Mouse (Mus musculus): ENCODE data around the gene Ucma. TPM values are rescaled to one million over a fixed set of nuclear protein-coding genes. Genes with fewer than 3 reads are reported as not detected.
"Not testable (repeated sequence)": the region's sequence is repeated elsewhere in the genome, so short reads cannot be mapped to it uniquely, and the experiment has no call there.

Ucma gene
- 1 to 10 TPM; 2.2 to 5.2 (median 3.7) TPM for total RNA-seq (2022)

DNA sequence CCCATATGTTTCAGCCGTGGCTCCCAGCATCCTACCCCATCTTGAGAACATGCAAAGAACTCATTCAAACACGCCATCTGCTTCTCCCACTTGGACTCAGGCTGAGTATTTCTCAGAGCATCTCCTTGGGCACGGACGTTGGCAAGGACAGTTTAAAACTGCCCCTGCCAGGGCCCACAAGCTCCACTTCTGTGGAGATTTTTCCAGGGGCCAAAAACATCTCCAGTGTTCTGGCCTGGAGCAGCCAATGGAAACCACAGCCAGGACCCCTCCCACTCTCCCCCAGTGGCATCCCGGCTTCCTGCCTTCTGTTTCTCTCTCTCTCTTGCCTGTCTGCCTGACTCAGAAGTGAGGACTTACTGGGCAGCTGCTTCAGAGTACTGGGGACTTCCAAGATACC is at the start of gene Ucma:
Ucma (plus strand) TSS at position 316 of the 400 bp plus-strand sequence.
- peak; percentile 18 to 39 for DNase-seq (ENCODE audit: low spot score in 2 of 2)

DNA sequence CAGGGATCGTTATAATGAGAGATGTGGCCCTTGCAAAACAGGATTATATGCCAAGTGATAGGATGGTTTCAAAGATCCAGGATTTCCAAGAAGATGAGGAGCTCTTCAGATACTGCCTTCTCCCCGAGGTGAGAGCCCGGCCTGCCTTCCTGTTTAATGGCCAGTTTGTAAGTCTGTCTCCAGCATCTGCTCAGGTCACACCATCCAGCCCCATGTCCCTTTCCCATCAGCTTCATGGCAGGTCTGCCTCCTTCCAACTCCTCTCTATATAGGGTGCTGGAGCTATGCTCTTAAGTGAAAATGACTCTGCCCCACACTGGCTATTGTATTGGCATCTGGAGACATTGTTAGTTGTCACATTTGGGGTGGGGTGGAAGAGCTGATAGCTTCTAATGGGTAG is 48.5 kb upstream of the Ucma start:
- DNase-seq (ENCODE audit: low spot score in 2 of 2) = no peak

DNA sequence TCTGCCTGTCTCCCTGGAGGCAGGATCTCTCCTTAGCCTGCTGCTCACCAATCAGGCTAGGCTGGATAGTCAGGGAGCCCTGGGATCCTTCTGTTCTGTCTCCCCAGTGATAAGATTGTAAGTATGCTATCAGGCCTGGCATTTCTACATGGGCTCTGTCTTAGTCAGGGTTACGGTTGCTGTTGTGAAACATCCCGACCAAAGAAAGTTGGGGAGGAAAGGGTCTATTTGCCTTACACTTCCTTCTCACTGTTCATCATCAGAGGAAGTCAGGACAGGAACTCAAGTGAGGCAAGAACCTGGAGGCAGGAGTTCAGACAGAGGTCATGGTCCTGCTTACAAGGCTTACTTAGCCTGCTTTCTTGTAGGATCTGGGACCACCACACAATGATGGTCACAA is 46.7 kb upstream of the Ucma start:
- no peak for DNase-seq (ENCODE audit: low spot score in 2 of 2)

DNA sequence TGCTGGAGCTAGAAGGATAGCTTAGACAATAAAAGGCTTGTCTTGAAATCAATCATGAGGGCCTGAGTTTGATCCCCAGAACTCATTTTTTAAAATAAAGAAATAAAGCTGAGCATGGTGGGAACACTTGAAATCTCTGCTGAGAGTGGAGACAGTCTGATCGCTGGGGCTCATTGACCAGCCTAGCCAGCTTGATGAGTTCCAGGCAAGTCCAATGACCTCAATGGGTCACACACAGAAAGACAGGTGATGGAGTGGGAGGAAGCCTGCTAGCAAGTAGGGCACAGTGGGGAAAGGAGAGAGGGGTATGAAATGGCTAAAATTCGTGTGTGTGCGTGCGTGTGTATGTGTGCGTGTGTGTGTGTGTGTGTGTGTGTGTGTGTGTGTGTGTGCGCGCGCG is 41.4 kb upstream of the Ucma start:
- DNase-seq (ENCODE audit: low spot score in 2 of 2) = no peak

DNA sequence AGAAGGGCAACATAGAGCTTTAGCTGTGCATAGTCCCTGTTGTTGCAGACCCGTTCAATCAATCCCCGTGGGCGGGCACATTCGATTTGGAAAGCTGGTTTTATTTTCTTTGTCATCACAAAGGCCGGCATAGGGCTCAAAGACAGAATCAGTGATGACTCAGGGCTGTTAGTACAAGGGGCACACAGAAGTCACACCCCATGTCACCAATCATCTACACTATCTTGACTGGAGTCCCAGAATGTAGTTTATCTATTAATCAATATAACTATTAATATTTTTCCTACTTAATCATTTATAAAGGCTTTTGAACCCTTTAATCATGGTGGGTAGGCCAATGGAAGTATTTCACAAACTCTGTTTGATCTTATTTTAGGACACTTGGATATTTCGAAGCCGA is 38.0 kb upstream of the Ucma start:
- no peak for DNase-seq (ENCODE audit: low spot score in 2 of 2)

DNA sequence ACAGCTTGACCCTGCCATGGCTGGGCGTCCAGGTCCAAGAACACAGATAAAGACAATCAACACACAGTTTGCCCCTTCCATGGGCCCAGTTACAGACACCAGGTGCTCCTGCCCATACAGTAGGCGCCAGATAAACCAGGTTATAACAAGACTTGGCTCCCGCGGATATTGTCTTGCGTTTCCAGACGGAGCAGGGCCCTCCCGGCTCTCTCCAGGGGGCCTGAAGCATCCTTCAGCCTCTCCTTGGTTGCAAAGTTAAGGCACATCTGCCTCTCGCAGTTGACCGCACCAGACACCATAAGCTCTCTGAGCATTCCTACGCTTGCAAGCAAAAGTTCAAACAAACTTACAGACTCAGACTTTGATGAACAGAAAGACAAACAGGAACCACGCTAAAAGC is 35.1 kb upstream of the Ucma start:
- no peak for DNase-seq (ENCODE audit: low spot score in 2 of 2)

DNA sequence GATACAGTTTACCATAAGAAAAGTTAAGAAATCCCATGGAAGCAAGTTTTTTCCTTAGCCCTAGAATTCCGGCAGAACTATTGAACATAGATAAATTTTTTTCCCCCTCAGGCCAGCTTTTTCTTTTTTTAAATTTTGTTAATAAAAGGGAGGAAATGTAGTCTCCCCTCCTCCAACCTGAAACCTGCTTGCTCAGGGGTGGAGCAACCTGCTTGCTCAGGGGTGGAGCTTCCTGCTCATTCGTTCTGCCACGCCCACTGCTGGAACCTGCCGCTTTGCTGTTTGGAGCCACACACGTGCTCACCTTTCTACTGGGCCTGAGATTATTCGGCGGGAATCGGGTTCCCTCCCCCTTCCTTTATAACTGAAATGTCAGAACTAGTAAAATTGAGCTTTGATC is 26.2 kb upstream of the Ucma start:
- not testable (repeated sequence) for DNase-seq (ENCODE audit: low spot score in 2 of 2)

DNA sequence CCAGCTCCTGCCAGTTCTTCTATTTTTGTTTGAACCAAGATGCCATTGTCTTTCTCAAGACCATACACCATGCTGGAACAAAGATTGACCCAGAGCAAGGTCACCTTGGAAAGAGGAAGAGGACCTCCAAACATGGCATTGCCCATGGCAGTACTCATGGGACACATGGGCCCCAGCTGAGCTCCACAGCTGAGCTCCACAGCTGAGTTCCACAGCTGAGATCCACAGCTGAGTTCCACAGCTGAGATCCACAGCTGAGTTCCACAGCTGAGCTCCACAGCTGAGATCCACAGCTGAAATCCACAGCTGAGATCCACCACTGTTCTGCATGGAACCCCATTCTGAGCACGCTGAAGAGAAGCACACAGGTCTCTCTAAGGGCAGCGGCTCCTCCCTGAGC is 24.9 kb upstream of the Ucma start:
- DNase-seq (ENCODE audit: low spot score in 2 of 2) = no peak

DNA sequence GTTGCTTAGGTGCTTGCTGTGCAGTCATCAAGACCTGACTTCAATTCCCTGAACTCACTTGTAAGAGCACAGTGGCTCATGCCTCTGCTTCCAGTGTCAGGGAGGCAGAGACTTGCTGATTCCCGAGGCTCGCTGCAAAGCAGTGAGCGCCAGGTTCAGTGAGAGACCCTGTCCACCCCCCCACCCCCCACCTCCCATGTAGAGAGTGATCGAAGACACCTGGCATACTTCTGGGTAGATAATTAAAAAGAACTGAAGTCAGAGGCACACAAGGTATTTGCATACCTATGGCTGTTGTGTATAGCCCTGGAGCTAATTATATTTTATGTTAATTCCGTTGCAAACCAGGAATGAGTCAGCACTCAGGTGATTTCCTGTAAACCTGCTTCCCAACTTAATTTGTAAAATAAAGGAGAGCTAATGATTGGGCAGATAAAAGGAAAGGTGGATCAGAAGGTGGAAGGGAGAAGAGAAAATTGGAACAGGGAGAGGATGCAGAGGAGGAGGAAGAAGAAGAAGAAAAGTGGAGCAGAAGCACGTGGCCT is 21.6 kb upstream of the Ucma start:
- no peak for DNase-seq (ENCODE audit: low spot score in 2 of 2)

DNA sequence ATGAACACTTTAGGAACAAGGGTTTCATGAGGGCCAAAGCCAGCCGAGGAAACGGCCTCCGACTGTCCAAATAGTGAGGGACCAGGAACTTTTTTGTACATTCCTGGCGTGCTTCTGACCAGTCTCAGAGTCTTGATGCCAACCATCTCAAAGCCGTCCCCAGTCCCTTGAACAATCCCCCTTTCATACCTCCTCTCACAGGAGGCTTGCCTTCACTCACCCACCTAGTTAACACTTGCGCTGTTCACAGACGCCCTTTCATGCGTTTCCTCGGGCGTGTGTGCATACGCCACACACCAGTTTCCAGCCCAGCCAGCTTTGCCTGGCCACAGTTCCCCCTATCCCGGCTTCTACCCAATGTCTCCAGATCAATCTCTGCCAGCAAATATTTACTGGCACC is 17.9 kb upstream of the Ucma start:
- DNase-seq (ENCODE audit: low spot score in 2 of 2) = no peak

DNA sequence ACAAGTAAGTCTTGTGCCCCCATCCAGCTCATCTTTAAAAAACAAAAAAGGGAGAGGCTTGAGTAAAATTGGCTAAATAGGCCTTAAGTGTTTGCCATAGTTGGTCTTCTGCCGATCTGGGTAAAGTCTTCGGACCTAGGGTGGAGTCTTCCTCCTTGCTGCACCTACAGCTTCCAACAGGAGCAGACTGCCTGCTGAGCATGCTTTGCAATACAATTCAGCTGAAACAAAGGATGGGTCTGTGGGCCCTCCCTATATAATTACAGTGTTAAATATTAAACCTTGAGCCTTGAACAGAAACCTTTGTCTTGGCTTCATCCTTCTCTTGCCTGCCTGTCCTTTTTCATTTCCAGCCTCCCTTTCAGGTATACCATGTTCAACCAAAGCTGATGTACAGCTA is 8.1 kb upstream of the Ucma start:
- DNase-seq (ENCODE audit: low spot score in 2 of 2) = no peak

DNA sequence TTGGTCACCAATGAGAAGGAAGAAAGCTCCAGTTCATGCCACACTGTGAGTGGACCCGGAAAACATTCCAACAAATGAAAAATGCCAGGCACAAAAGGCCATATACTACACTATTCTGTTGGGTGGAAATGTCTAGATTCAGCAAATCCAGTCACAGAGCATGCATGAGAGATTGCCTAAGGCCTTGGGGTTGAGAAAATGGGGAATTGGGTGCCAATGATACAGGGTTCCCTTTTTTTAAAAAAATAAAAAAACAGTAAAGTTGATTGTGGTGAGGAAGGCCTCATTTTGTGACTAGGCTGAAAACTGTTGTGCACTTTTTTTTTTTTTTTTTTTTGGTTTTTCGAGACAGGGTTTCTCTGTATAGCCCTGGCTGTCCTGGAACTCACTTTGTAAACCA is 6.8 kb upstream of the Ucma start:
- no peak for DNase-seq (ENCODE audit: low spot score in 2 of 2)

DNA sequence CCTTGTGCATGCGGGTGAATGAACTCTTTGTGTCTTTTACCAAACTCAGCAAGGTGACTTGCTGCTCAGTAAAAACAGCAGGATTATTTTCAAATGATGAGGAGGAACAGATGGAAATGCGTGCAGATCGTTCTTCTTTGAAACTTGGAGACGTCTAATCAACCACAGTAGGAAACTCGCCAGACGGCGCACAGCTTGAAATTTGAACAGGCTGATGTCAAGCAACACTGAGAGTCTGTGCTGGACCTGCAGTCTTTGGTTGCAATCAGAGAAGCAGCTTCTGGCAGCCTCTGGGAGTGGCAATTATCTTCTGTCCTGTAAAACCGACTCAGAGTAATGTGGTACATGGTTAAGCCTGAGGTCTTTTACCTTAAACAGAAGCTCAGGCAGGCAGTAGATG is 2.2 kb downstream of the Ucma start:
- peak; percentile 44 to 58 for DNase-seq (ENCODE audit: low spot score in 2 of 2)

DNA sequence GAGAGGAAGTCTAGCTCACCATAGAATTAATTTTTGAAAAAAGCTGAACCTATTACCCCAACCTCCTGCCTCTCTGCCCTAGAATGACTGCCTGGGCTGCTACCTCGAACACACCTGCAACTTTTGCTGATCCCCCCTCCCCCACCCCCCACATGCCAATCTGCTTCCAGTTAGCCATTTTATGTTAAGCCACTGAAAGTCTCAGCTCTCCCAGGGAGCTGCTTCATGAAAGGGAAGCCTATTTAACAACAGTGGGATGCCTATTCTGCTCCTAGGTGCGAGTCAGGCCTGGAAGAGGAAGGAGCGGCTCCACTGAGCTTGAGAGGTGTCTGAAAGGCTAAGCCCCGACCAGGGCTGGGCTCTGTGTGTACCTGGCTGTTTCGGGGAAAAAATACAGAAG is 8.1 kb downstream of the Ucma start:
- no peak for DNase-seq (ENCODE audit: low spot score in 2 of 2)

DNA sequence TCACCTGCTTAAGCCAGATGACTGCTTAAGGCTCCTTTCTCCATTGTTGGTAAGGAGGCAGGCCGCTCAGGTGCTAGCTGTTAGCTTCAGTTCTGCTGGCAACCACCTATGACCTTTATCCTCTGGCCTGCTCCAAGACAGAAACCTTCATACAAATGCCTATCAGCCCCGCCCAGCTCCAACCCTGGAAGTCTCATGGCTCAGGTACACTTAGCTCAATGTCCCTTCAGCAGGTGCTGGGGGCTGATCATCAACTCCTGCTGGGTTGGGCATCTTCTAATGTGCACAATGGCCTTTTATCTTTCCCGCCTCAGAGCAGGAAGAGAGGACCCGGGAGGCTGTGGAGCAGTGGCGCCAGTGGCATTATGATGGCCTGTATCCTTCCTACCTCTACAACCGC is 9.1 kb downstream of the Ucma start:
- DNase-seq (ENCODE audit: low spot score in 2 of 2) = no peak

DNA sequence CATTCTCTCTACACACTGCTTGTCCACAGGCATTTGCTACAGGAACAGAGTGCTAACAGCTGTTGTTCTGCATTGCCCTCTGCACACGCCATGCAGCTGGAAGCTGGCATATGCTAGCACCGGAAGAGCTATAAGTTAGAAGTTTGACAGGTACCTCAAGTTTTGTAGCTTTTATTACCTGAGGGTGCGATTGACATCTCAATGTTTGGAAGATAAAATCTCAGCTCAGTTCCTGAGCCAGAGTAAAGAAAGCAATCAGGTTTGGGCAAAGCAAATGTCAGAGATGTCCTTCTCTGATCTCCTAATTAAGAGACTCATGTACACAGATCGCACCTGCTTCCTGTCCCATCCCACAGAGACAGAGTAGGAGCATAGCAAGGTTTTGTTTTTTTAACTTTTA is 10.9 kb downstream of the Ucma start:
- no peak for DNase-seq (ENCODE audit: low spot score in 2 of 2)

DNA sequence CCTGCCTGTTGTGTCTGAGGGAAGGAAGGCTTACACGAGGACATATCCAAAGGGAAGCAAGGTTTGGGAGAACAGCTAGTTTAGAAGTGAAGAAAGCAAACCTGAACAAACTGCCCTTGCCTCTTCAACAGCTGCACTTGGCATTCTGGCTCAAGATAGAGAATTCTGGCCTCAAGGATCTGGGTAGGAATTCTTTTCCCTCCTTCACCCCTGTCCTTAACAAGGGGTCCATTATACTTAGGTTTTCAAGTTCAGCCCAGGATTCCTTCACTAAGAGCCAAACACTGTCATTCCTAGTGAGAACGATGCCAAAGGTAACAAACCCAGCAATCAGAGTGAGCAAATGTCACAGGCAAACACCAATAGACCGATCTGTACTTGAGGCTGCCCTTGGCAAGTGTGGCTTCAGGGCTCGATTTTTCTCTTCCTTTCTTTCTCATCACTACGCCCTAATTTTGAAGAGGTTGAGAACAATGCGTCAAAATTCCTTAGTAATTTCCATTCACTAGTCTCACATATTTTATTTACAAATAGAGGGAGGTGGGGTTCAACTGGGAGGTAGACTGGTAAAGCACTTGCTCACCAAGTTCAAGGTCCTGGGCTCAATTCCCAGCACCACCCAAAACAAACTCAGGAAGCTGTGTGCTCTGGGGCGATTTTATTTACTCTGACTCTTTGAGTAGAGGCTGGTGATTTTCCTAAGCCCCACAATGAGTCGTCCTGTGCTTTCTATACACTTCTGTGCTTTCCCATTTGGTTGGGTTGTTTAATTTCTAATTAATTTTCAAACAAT is 11.7 kb downstream of the Ucma start:
- DNase-seq (ENCODE audit: low spot score in 2 of 2) = no peak

DNA sequence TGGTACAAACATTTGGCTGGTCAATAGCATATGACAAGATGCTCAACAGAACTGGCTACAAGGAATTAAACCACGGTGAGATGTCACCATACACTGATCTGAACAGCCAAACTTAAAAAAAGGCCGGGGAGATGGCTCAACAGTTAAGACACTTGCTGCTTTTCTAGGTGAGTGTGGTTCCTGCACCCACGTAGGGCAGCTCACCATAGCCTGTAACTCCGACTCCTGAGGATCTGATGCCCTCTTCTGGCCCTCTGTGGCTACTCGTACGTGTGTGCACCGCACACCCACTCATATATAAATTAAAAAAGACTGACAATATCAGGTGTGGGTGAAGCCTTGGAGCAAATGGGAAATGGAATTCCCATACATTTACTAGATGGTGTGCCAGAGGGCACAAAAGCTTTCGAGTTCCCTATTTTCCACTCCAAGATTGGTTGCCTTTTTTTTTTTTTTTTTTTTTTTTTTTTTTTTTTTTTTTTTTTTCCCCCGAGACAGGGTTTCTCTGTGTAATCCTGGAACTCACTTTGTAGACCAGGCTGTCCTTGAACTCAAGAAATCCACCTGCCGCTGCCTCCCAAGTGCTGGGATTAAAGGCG is 13.0 kb downstream of the Ucma start:
- no peak for DNase-seq (ENCODE audit: low spot score in 2 of 2)

DNA sequence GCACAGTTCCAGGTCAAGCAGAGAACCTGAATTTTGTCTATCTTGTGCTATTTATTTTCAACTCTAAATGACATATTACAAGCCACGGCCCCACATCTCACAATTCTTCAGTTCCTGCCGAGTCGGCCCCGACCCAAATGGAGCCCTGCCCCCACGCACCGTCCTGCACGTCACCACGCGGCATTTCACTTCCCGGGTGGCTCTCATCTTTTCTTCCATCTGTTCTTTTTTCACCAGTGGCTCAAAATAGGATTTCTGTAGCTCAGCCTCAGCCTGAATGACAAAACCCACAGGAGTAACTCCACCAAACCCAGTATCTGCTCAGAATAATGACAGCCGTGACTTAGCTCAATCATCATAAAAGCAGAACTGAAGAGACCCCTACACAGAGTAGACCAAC is 17.7 kb downstream of the Ucma start:
- DNase-seq (ENCODE audit: low spot score in 2 of 2) = peak; percentile 29 to 31

DNA sequence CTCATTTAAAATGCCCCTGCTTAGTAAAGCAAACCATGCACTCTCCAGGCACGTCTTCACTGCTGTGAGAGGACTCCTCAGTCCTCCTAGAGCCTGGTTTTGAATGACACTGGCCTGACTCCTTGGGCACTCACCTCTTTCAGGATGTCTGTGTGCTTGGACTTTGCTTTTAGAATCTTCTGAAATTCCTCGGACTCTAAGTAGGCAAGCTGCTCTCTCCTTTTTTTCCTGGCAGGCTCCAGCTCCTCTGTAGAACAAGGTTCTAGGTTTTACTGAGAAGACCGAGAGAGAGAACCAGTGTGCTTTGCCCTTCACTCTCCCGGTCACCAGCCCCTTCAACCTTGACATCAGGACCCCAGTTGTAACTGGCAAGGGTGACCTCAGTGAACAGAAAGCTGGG is 18.5 kb downstream of the Ucma start:
- no peak for DNase-seq (ENCODE audit: low spot score in 2 of 2)

DNA sequence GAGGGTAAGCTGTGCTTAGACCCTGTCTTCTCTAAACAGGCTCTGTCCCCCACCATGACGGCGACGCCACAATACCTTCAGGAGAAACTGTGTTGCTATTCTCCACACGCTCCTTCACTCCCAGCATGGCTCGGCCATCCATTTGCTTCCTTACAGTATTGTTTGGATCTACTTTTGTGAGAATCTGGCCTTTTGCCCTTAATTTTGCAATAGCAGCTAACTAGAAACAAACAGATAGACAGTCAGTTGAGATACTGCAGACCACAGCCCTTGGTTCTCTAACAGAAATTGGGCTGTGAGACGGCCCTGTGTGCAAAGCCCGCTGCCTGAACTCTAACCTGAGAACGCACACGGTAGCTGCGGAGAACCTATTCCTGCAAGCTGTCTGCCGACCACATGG is 19.7 kb downstream of the Ucma start:
- DNase-seq (ENCODE audit: low spot score in 2 of 2) = no peak

DNA sequence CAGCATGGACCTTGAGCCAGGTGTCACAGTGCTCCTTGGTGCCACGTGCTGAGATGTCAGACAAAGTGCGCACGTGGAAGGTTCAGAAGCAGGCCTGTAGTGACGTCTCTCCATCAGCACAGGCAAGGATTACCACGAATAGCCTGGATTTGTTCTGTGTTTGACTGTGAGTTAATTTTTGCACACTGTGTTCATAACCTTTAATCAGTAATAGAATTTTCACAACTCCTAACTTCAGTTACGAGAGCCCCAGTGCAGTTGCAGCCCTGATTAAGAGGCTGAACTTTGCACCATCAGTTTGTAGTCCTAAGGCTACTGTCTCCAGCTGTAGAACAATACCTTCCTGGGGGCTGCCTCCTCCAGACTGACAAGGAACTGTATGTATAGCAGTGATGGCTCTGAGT is 20.5 kb downstream of the Ucma start:
- DNase-seq (ENCODE audit: low spot score in 2 of 2) = no peak

DNA sequence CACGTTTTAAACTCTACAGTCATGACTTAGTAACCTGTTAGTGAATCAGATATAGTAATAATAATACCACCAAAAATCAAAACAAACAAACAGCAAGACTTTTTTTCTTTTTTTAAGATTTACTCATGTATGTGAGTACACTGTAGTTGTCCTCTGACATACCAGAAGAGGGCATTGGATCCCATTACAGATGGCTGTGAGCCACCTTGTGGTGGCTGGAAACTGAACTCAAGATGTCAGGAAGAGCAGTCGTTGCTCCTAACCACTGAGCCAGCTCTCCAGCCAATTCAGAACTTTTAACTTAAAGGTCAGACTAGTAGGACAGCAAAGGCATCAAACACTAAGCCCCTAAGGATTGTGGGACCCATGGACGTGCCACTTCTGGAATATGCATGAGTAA is 23.0 kb downstream of the Ucma start:
- no peak for DNase-seq (ENCODE audit: low spot score in 2 of 2)
